Mouse (Mus musculus): Measurements from ENCODE around the gene Trim45.

The Trim45 gene

GRCm38 (mm10) chr3:100931332-100932076 lies 9.5 kb downstream of the Trim45 start:
- in situ Hi-C loops (cut with MboI; ENCODE audit: low sequenced_read_pairs), result loop anchor here (25.0 kb wide), 1 partner anchor 744 kb away; no protein-coding TSS in a partner anchor

GRCm38 (mm10) chr3:100932077-100932944 lies 10.3 kb downstream of the Trim45 start:
- in situ Hi-C loops (cut with MboI; ENCODE audit: low sequenced_read_pairs), result loop anchor here (25.0 kb wide), 1 partner anchor 745 kb away; no protein-coding TSS in a partner anchor

- in situ Hi-C loops (cut with MboI; ENCODE audit: low sequenced_read_pairs), result loop anchor here (25.0 kb wide), 1 partner anchor 748 kb away; no protein-coding TSS in a partner anchor
These were observed 13.5 kb downstream of the Trim45 start for GRCm38 (mm10) chr3:100935521-100935920.

- in situ Hi-C loops (cut with MboI; ENCODE audit: low sequenced_read_pairs), result loop anchor here (25.0 kb wide), 1 partner anchor 749 kb away; no protein-coding TSS in a partner anchor
These were observed 14.2 kb downstream of the Trim45 start for GRCm38 (mm10) chr3:100936201-100936600.

- in situ Hi-C loops (cut with MboI; ENCODE audit: low sequenced_read_pairs), result loop anchor here (25.0 kb wide), 1 partner anchor 751 kb away; no protein-coding TSS in a partner anchor
These were observed 16.2 kb downstream of the Trim45 start for GRCm38 (mm10) chr3:100938211-100938610.

- in situ Hi-C loops (cut with MboI; ENCODE audit: low sequenced_read_pairs), result loop anchor here (25.0 kb wide), 1 partner anchor 753 kb away; no protein-coding TSS in a partner anchor
These were observed 18.6 kb downstream of the Trim45 start for GRCm38 (mm10) chr3:100940496-100941037.

GRCm38 (mm10) chr3:100947286-100947685 lies 25.3 kb downstream of the Trim45 start:
- in situ Hi-C loops (cut with MboI; ENCODE audit: low sequenced_read_pairs), result loop anchor here (25.0 kb wide), 1 partner anchor 760 kb away; no protein-coding TSS in a partner anchor

GRCm38 (mm10) chr3:100951531-100951930 lies 29.5 kb downstream of the Trim45 start:
- in situ Hi-C loops (cut with MboI; ENCODE audit: low sequenced_read_pairs), result no loop called here

- in situ Hi-C loops (cut with MboI; ENCODE audit: low sequenced_read_pairs), result no loop called here
These were observed 32.6 kb downstream of the Trim45 start for GRCm38 (mm10) chr3:100954616-100955015.

GRCm38 (mm10) chr3:100961007-100961406 lies 39.0 kb downstream of the Trim45 start:
- in situ Hi-C loops (cut with MboI; ENCODE audit: low sequenced_read_pairs), result no loop called here

GRCm38 (mm10) chr3:100961501-100961900 lies 39.5 kb downstream of the Trim45 start:
- in situ Hi-C loops (cut with MboI; ENCODE audit: low sequenced_read_pairs), result no loop called here

GRCm38 (mm10) chr3:100963849-100964542 lies 42.0 kb downstream of the Trim45 start:
- in situ Hi-C loops (cut with MboI; ENCODE audit: low sequenced_read_pairs), result no loop called here

GRCm38 (mm10) chr3:100969176-100969917 lies 47.3 kb downstream of the Trim45 start, which contains the start of gene Ttf2:
Gene Ttf2 (minus strand): TSS chr3:100969663.
- in situ Hi-C loops (cut with MboI; ENCODE audit: low sequenced_read_pairs), result no loop called here

GRCm38 (mm10) chr3:100973906-100974305 lies 51.9 kb downstream of the Trim45 start:
- in situ Hi-C loops (cut with MboI; ENCODE audit: low sequenced_read_pairs), result no loop called here

- in situ Hi-C loops (cut with MboI; ENCODE audit: low sequenced_read_pairs), result loop anchor here (25.0 kb wide), 1 partner anchor 308 kb away; the partner anchor contains the start of gene Cd2
These were observed 57.3 kb downstream of the Trim45 start for GRCm38 (mm10) chr3:100979290-100979689.
